Mouse (Mus musculus) splenic B cell, adult 2 months (primary cell): ENCODE measurements around the gene Lap3.

ENCODE experiments used
- DNase-seq: peaks from one replicate; pipeline ENCODE4 v3.0.0-alpha.2; 2011; ENCODE audit warnings: low read depth, low spot score
- H3K27me3 ChIP-seq: 2 replicates; pipeline ENCODE4 v1.6.1; 2012; ENCODE audit warnings: mild to moderate bottlenecking, low read length, moderate library complexity, mixed read lengths; ENCODE audit not compliant: control insufficient read depth, poor library complexity, insufficient read depth, severe bottlenecking
- H3K36me3 ChIP-seq: 2 replicates; pipeline ENCODE4 v1.6.1; 2012; ENCODE audit warnings: mild to moderate bottlenecking, low read length, moderate library complexity, mixed read lengths; ENCODE audit not compliant: control insufficient read depth, poor library complexity, insufficient read depth, severe bottlenecking

The Lap3 gene

DNA sequence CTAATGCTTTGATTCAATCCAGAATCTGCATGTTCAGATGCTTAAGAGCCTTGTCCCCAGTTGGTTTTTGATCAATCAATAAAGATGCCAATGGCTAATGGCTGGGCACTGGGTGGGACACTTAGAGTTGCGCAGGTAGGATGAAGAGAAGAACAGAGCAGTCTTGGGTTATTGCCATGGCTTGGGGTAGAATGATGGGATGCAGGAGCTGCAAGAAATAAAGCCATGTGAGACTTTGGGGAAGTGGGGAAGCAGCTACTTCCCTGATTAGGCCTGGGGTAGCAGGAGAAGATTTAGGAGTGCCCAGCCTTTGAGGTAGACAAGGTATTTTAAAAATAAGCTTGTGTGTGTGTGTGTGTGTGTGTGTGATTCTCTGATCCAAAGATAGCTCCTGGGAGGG is 13.1 kb upstream of the Lap3 start:
- no peak for DNase-seq
- Histone ChIP-seq H3K36me3 (no peaks in the 10 kb centered on the region), H3K27me3 (no peaks in the 10 kb centered on the region)

DNA sequence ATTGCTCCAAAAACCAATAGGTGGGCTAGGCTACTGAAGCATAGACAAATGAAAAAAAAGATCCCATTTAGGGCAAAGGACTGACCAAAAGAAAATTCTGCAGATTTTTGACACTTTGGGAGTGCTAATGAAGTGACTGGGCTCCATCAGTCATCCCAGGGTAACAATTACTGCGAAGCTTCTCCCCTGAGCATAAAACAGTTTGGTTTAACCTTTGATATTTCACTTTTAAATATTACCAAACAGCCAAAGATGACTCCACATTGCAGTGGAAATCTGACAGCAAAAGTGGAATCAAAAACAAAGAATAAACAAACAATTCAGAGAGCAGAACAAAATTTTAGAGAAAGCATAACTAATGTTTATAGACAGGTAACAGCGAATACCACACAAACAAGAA is 12.0 kb upstream of the Lap3 start:
- no peaks in the 10 kb centered on the region for H3K27me3 ChIP-seq
- no peak for DNase-seq
- no peaks in the 10 kb centered on the region for H3K36me3 ChIP-seq

DNA sequence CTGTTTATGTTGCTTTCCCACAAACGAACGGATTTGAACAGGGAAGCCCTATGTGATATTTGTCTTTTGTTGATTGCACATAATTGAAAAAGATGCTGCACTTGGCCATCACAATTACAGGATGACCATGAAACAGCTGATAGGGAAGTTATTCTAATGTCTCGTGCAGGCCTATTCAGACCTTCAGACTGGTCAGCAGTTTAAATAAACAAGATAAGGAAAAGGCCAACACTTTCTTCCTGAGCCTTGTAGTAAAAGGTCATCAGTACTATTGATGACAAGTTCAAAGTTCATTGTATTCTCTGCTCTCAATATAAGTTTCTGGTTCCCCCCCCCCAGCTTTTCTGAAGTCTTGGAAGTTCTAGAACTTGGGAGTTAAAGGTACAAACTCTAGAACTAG is 10.6 kb upstream of the Lap3 start:
- no peaks in the 10 kb centered on the region for H3K27me3 ChIP-seq
- no peaks in the 10 kb centered on the region for H3K36me3 ChIP-seq
- no peak for DNase-seq

DNA sequence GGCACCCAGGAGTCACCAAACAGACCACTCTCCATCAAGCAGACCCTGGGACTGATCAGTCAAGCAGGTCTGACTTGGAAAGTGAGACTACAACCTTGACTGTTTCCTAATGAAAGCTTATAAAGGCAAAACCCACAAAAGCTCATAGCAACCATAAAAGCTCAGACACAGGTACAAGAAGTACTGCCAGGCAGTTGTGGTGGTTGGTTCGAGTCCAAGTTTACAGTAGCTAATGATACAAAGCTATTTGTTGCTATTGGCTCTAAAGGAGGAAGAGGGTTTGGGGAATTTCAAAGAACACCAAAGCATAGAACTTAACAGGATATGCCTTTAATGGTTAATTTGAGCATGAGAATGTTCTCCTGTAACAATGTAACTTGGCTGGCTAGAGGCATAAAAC is 9.5 kb upstream of the Lap3 start:
- DNase-seq = no peak
- Histone ChIP-seq H3K27me3 (no peaks in the 10 kb centered on the region), H3K36me3 (no peaks in the 10 kb centered on the region)

DNA sequence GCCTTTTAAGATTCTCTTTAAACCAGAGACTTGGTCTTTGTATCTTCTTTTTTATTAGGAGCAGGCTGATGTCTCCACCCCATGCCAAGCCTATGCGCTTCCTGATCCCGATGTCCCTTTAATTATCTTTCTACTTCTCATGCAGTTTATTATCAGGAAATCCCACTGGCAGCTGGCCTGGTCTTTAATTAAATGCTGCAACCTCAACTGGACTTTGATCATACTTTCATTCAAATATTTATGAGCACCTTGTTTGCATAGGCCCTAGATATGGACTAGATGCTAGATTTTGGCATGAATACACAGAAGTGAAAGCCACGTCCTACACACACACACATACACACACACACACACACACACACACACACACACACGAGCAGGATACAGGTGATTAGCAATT is 1.4 kb upstream of the Lap3 start:
- Histone ChIP-seq H3K27me3 (no peaks in the 10 kb centered on the region), H3K36me3 (no peaks in the 10 kb centered on the region)
- DNase-seq = no peak

DNA sequence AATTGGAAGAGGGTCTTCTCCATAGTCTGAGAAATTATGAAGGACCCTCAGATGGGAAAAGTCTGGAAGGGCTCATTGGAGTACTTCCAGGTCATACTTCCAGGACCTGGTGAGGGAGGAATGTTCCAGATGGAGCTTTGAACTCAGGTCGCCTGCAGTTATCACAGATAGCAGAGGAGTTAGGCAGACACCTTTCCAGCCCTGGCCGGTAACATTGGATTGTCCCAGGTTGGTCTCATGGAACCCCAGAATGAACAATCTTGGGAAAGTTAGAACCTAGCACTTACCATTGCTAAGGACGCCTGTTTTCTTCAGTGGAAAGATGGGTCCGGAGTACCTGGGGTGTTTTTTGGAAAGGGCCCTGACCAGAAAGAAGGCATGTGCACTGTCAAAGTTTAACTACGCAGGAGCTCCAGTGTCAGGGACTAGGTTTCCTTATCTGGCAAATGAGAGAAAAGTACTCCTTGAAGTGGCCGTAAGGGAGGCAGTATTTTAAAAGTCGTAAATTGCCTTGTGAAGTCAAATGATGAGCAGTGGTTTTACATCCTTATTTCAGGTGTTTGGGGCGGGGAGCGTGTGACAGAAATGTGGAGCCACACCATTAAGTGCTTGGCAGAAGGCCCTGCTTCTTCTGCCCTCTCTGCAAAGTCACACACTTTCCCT is 1.1 kb downstream of the Lap3 start:
- no peak for DNase-seq
- Histone ChIP-seq H3K27me3 (no peaks in the 10 kb centered on the region), H3K36me3 (no peaks in the 10 kb centered on the region; the same call in 1 of the 2 replicates)

DNA sequence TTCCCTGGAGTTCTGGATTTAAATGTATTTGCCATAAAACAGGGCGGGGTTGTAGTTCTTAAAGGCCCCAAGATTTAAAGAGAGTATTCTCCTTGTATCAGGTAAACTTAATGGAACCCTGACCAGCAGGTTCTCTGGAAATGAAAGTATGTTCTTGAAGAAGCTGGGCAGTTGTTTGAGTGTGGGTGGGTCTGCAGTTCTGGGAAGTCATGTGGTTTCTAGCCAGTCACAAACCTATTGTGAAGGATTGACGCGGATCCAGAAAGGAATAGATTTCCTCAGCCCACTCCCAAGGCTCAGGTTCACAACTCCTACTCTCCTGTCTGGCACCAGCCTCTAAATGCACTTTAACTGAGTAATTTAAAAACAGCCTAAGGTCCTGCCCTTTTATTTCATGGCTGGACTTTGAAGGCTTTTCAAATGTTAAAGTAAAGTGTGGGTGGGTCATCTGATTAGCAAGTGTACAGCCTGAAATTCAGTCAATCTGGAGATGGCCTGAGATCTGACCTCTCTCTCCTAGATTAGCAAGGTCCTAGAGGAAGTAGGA is 2.3 kb downstream of the Lap3 start:
- no peak for DNase-seq
- H3K27me3 ChIP-seq = no peaks in the 10 kb centered on the region
- no peaks in the 10 kb centered on the region; the same call in 1 of the 2 replicates for H3K36me3 ChIP-seq

DNA sequence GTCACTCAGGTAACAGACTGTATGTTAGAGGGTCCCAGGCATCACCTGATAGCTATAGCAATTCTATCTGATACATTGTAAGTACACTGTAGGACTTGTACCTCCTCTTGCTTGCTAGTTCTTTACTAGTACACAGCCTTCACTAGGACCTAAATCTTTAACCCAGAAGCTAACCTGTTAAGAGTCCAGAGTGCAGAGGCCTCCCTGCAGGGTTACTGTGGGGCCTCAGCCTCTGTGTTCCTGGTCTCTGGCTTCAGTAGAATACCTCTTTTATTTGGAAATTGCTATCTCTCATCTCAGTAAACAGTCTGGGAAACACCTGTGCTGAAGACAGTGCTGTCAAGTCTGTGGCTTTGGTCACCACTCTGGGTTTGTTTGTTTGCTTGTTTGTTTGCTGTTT is 2.9 kb downstream of the Lap3 start:
- no peak for DNase-seq
- H3K36me3 ChIP-seq = no peaks in the 10 kb centered on the region; the same call in 1 of the 2 replicates
- H3K27me3 ChIP-seq = no peaks in the 10 kb centered on the region

DNA sequence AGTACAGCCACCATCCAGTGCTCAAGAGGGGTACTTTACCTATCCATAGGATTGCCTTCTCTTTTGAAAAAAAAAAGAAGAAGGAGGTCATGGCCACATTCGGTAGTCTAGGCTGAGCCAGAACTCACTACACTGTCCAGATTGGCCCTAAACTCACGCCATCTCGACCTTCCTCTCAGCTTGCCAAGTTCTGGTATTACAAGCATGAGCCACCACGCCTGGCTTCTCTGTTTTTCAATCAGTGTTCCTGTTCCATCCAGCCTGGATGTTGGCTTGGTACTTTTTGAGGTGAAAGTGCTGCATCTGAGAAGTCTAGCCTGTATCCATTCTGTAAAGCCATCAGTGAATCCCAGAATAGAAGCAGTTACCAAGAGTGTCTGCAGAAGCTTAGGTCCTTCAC is 3.3 kb downstream of the Lap3 start:
- H3K36me3 ChIP-seq = no peaks in the 10 kb centered on the region; the same call in 1 of the 2 replicates
- no peaks in the 10 kb centered on the region for H3K27me3 ChIP-seq
- no peak for DNase-seq

DNA sequence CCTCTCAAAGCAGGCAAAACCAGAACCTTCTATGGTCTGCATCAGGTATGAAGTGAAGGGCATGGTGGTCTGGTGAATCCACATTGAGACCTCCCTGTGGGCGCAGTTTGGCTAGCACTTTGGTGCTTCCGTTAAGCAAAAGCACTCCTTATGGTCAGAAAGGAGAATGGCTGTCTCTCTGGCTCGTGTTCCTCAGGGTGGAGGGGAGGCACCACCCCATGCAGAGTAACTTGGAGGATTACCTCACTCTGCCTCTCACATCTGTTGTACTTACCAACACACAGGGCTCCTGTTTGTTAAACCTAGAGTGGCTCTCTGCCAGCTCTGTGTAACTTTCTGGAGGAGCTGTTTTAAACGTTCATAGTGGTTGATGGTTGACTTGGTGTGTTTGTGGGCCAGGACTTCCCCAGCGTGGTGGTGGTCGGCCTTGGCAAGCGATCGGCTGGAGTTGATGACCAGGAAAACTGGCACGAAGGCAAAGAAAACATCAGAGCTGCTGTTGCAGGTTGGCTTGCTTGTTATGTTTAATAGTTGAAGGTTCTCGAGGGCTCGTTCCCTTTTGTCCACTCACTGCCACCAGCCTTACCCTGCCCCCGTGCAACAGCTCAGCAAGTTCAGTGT is 3.9 kb downstream of the Lap3 start:
- no peak for DNase-seq
- no peaks in the 10 kb centered on the region for H3K27me3 ChIP-seq
- H3K36me3 ChIP-seq = no peaks in the 10 kb centered on the region; the same call in 1 of the 2 replicates

DNA sequence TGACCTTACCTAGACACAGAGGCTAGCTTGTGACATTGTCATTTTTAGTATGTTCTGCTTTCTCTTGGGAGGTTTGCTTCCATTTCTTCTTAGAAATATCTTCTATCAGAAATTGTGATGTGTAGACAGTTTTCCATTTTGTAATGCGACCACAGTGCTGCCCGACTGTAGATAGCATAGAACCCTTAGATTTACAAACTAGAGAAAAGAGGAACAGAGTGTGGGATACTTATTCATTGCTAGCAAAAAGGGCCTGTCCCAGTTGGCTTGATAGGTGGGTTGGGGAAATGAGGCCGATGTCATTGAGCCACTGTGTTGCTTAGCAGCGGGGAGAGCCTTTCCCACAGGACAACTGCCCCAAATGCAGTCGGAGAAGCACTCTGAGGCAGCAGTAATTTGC is 4.4 kb downstream of the Lap3 start:
- no peaks in the 10 kb centered on the region for H3K27me3 ChIP-seq
- H3K36me3 ChIP-seq = no peaks in the 10 kb centered on the region; the same call in 1 of the 2 replicates
- no peak for DNase-seq

DNA sequence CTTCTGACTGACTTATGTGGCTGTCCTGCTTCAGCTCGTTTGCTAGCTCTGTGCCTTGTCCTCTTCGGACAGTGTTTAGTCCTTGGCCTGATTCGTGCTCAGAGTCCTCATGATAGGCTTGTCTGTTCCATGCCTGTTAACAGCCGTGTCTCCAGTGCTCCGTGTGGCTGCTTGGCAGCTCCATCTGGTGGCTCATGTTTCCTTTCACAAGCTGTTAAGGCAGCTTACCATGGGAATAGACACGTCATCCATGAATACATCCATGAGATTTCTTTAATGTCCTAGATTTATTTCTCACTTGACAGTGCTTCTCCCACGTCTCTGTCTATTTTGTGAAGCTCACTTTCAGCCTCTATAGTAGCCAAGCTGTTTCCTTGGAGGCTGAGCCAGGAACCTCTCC is 16.9 kb downstream of the Lap3 start:
- H3K36me3 ChIP-seq = 0 out of 2 replicates have a peak, but pooled peaks cover 2% of the 10 kb centered on the region
- no peak for DNase-seq
- no peaks in the 10 kb centered on the region for H3K27me3 ChIP-seq

DNA sequence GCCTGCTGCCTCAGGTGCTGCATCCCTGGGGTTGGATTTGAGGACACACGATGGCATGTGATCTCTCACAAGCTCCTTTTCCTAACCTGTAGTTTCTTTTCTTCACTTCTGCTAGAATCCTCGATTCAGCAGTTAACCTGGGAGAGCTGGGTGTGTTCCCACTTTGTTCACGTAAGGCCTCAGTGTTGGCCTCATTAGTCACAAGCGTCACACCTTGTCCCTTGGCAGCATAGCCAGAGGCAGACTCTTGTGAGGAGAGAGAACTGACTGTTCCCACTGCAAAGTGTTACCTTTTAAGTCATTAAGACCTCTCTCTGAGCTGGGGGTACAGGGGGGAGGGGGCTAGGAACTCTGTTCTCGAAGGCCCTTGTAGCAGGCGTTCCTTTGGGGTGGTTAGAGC is 19.7 kb downstream of the Lap3 start:
- Histone ChIP-seq H3K36me3 (0 out of 2 replicates have a peak, but pooled peaks cover 2% of the 10 kb centered on the region), H3K27me3 (no peaks in the 10 kb centered on the region)
- no peak for DNase-seq

DNA sequence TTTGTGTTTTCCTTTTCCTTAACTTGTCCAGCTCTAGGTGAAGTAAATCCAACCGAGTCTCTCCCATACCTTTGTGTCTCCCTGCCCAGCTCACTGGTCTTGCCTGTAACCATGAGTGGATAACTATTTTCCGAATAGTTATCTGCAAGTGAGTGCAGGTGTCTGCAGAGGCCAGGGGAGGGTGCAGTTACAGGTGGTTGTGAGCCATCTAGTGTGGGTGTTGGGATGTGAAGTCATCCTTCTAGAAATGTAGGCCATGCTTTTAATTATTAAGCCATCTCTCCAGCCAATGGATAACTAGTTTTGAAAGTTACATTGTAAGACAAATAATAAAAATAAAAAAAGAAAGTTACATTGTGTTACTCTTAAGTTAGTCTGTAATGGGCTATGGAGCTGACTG is 20.3 kb downstream of the Lap3 start:
- no peak for DNase-seq
- Histone ChIP-seq H3K27me3 (no peaks in the 10 kb centered on the region), H3K36me3 (0 out of 2 replicates have a peak, but pooled peaks cover 2% of the 10 kb centered on the region)

DNA sequence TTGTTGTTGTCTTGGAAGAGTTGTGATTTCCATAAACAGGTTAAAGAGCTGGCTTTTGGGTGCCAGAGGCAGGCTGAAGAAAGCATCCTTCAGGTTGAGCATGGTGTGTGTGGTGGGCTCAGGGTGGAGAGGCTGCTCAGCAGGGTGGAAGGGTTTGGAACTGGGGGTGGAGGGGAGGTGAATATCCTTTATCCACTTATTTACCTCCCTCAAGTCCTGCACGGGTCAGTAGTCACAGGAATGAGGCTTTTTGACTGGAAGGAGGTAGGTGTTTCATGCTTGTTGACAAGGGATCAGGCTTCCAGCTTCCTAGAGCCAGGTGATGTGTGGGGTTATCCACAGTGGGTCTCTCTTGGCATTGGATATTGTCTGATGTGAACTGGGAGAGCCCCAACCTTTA is 21.4 kb downstream of the Lap3 start:
- no peak for DNase-seq
- no peaks in the 10 kb centered on the region for H3K27me3 ChIP-seq
- H3K36me3 ChIP-seq = 0 out of 2 replicates have a peak, but pooled peaks cover 2% of the 10 kb centered on the region
